Mouse (Mus musculus): ENCODE measurements around the gene Entpd1. TPM values are rescaled to one million over a fixed set of nuclear protein-coding genes. Genes with fewer than 3 reads are reported as not detected.

Entpd1 gene
- polyA plus RNA-seq, 1 experiment from 2014 or later: 7.6 TPM

GRCm38 (mm10) chr19:40650090-40650489 lies 37.9 kb downstream of the Entpd1 start:
- 54% methylated on average over 5 of the region's 5 CpGs for WGBS
- H3K36me3 ChIP-seq (ENCODE audit: control insufficient read depth, insufficient read depth, low read length): no peaks in the 10 kb centered on the region
- no peak overlapping the region; the same call in 1 of the 2 replicates for H3K27ac ChIP-seq (ENCODE audit: low read length)
- H3K9ac ChIP-seq (ENCODE audit: low read depth, low read length): no peak overlapping the region
- no peaks in the 10 kb centered on the region for H3K9me3 ChIP-seq (ENCODE audit: control insufficient read depth, low read length)
- no peak overlapping the region for H3K4me3 ChIP-seq (ENCODE audit: low read length)
- H3K4me1 ChIP-seq (ENCODE audit: control insufficient read depth, insufficient read depth, low read length): peaks cover 2% of the 10 kb centered on the region
- H3K27me3 ChIP-seq (replicated peaks; ENCODE audit: control insufficient read depth, insufficient read depth, low read length): no peaks in the 10 kb centered on the region
- H3K4me2 ChIP-seq (ENCODE audit: low read depth, low read length): no peak overlapping the region
- no peak for ATAC-seq

GRCm38 (mm10) chr19:40656207-40656606 lies 44.0 kb downstream of the Entpd1 start:
- no peak overlapping the region for H3K4me3 ChIP-seq (ENCODE audit: low read length)
- no peak overlapping the region for H3K9ac ChIP-seq (ENCODE audit: low read depth, low read length)
- no peak overlapping the region for H3K4me2 ChIP-seq (ENCODE audit: low read depth, low read length)
- no peaks in the 10 kb centered on the region for H3K9me3 ChIP-seq (ENCODE audit: control insufficient read depth, low read length)
- H3K4me1 ChIP-seq (ENCODE audit: control insufficient read depth, insufficient read depth, low read length): peaks cover 4% of the 10 kb centered on the region; the same call in 1 of the 2 replicates
- 90% methylated on average over 5 of the region's 5 CpGs for WGBS
- H3K36me3 ChIP-seq (ENCODE audit: control insufficient read depth, insufficient read depth, low read length): no peaks in the 10 kb centered on the region
- no peak overlapping the region for H3K27ac ChIP-seq (ENCODE audit: low read length)
- ATAC-seq: no peak
- H3K27me3 ChIP-seq (replicated peaks; ENCODE audit: control insufficient read depth, insufficient read depth, low read length): no peaks in the 10 kb centered on the region

- WGBS: 60% methylated on average over 6 of the region's 6 CpGs
- Histone ChIP-seq H3K9ac (ENCODE audit: low read depth, low read length) (no peak overlapping the region), H3K4me2 (ENCODE audit: low read depth, low read length) (no peak overlapping the region), H3K27me3 (replicated peaks; ENCODE audit: control insufficient read depth, insufficient read depth, low read length) (no peaks in the 10 kb centered on the region), H3K4me1 (ENCODE audit: control insufficient read depth, insufficient read depth, low read length) (peaks cover 4% of the 10 kb centered on the region; the same call in 1 of the 2 replicates), H3K36me3 (ENCODE audit: control insufficient read depth, insufficient read depth, low read length) (no peaks in the 10 kb centered on the region), H3K9me3 (ENCODE audit: control insufficient read depth, low read length) (no peaks in the 10 kb centered on the region), H3K27ac (ENCODE audit: low read length) (no peak overlapping the region), H3K4me3 (ENCODE audit: low read length) (no peak overlapping the region)
- ATAC-seq: no peak
Measured at GRCm38 (mm10) chr19:40658281-40658680, 46.1 kb downstream of the Entpd1 start.

DNA sequence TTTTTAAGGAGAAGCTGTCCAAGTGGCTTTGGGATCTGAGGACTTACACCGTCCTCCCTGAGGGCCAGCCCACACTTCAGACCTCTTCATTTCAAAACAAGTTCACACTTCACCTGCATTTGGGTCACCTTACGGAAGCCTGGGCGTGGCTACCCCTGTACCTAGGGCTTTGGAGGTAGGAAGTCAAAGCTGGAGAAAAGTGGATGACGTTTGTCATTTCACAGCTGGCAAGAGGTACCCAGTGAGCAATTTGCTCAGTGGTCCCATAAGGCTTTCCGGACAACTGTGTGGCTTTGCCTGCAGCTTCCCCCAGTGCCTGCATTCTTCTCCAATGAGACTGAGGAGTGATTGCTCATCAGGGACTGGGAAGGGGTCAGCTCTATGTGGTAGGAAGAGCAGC lies 46.8 kb downstream of the Entpd1 start:
- no peak for ATAC-seq
- no peaks in the 10 kb centered on the region for H3K9me3 ChIP-seq (ENCODE audit: control insufficient read depth, low read length)
- WGBS: 44% methylated on average over 5 of the region's 5 CpGs
- H3K4me3 ChIP-seq (ENCODE audit: low read length): no peak overlapping the region
- peaks cover 4% of the 10 kb centered on the region for H3K4me1 ChIP-seq (ENCODE audit: control insufficient read depth, insufficient read depth, low read length)
- no peak overlapping the region for H3K27ac ChIP-seq (ENCODE audit: low read length)
- H3K4me2 ChIP-seq (ENCODE audit: low read depth, low read length): no peak overlapping the region
- H3K9ac ChIP-seq (ENCODE audit: low read depth, low read length): no peak overlapping the region
- no peaks in the 10 kb centered on the region for H3K27me3 ChIP-seq (replicated peaks; ENCODE audit: control insufficient read depth, insufficient read depth, low read length)
- no peaks in the 10 kb centered on the region for H3K36me3 ChIP-seq (ENCODE audit: control insufficient read depth, insufficient read depth, low read length)

GRCm38 (mm10) chr19:40659651-40660478 lies 47.7 kb downstream of the Entpd1 start:
- Histone ChIP-seq H3K4me1 (ENCODE audit: control insufficient read depth, insufficient read depth, low read length) (peaks cover 4% of the 10 kb centered on the region), H3K4me3 (ENCODE audit: low read length) (peak overlapping the region; percentile 30), H3K4me2 (ENCODE audit: low read depth, low read length) (peak overlapping the region; percentile 46), H3K36me3 (ENCODE audit: control insufficient read depth, insufficient read depth, low read length) (no peaks in the 10 kb centered on the region), H3K9me3 (ENCODE audit: control insufficient read depth, low read length) (no peaks in the 10 kb centered on the region), H3K27me3 (replicated peaks; ENCODE audit: control insufficient read depth, insufficient read depth, low read length) (no peaks in the 10 kb centered on the region), H3K27ac (ENCODE audit: low read length) (peak overlapping the region; percentile 53), H3K9ac (ENCODE audit: low read depth, low read length) (peak overlapping the region; percentile 59)
- 7% methylated on average over 16 of the region's 16 CpGs for WGBS
- ATAC-seq: peak; percentile 26; the same call in 1 of the 2 replicates

DNA sequence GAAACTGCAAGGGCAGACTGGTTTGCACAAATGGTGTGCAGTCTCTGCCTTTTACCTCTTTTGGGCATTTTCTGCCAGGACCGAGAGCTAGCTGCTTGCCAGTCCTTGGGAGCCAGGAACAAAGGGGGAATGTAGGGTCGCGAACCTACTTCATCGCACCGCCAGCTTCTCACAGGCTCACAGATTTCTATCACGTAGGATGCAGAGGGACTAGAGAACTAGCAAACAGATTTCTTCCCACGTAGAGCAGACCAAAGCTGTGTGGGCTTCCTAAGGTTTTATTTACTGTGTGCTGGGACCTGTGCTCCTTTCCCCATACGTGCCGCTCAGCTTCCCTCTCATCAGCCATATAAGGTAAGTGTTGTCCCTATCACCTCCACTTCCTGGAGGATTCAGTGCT lies 48.3 kb downstream of the Entpd1 start:
- 21% methylated on average over 9 of the region's 9 CpGs for WGBS
- Histone ChIP-seq H3K9me3 (ENCODE audit: control insufficient read depth, low read length) (no peaks in the 10 kb centered on the region), H3K9ac (ENCODE audit: low read depth, low read length) (peak overlapping the region; percentile 59), H3K27ac (ENCODE audit: low read length) (peak overlapping the region; percentile 53), H3K4me2 (ENCODE audit: low read depth, low read length) (peak overlapping the region; percentile 46), H3K36me3 (ENCODE audit: control insufficient read depth, insufficient read depth, low read length) (no peaks in the 10 kb centered on the region), H3K4me1 (ENCODE audit: control insufficient read depth, insufficient read depth, low read length) (peaks cover 4% of the 10 kb centered on the region), H3K27me3 (replicated peaks; ENCODE audit: control insufficient read depth, insufficient read depth, low read length) (no peaks in the 10 kb centered on the region), H3K4me3 (ENCODE audit: low read length) (peak overlapping the region; percentile 30)
- no peak for ATAC-seq

DNA sequence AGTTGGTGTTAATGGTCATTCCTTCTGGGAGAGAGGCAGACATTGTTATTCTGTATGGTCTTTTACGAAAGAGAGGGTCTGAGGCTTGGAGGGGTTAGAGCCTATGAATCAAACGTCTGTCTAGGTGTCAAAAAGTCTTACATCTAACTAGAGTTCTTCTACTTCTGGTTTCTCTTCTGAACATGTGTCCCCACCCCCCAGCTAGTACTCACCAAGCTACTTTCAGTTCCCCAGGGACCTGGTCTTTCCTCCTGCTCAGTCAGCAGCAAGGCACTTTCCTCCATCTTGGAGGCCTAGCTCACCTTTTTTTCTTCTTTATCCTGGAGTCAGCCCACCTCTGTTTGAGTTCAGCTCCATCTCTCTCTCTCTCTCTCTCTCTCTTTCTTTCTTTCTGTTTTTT lies 48.9 kb downstream of the Entpd1 start:
- H3K9ac ChIP-seq (ENCODE audit: low read depth, low read length): no peak overlapping the region
- no peak overlapping the region; the same call in 1 of the 2 replicates for H3K27ac ChIP-seq (ENCODE audit: low read length)
- 84% methylated on average over 2 of the region's 2 CpGs for WGBS
- no peaks in the 10 kb centered on the region for H3K27me3 ChIP-seq (replicated peaks; ENCODE audit: control insufficient read depth, insufficient read depth, low read length)
- ATAC-seq: no peak
- peaks cover 4% of the 10 kb centered on the region for H3K4me1 ChIP-seq (ENCODE audit: control insufficient read depth, insufficient read depth, low read length)
- H3K36me3 ChIP-seq (ENCODE audit: control insufficient read depth, insufficient read depth, low read length): no peaks in the 10 kb centered on the region
- 0 out of 2 replicates have a peak overlapping the region, but pooled peaks have one; percentile 46 for H3K4me2 ChIP-seq (ENCODE audit: low read depth, low read length)
- no peak overlapping the region for H3K4me3 ChIP-seq (ENCODE audit: low read length)
- no peaks in the 10 kb centered on the region for H3K9me3 ChIP-seq (ENCODE audit: control insufficient read depth, low read length)

DNA sequence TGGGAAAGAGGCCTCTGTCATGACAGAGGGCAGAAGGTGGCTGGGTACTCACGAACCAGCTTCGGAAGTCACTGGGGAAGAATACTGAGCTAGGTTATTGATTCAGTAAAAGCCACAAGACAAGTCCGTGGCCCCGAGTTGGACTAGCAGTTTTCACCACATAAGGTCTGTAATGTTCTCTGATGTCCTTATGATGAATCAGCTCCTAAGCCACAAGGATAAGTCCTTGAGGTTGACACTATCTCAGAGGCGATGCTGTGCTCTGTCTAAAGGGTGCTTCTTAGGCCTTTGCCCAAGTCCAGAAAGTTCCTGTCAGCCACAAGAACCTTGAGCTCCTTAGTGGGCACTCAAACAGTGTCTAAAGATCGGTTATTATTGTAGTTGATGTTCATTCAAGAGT lies 49.7 kb downstream of the Entpd1 start:
- peaks cover 4% of the 10 kb centered on the region for H3K4me1 ChIP-seq (ENCODE audit: control insufficient read depth, insufficient read depth, low read length)
- no peak for ATAC-seq
- H3K9me3 ChIP-seq (ENCODE audit: control insufficient read depth, low read length): no peaks in the 10 kb centered on the region
- H3K27ac ChIP-seq (ENCODE audit: low read length): no peak overlapping the region
- H3K4me2 ChIP-seq (ENCODE audit: low read depth, low read length): no peak overlapping the region
- H3K4me3 ChIP-seq (ENCODE audit: low read length): no peak overlapping the region
- no peak overlapping the region for H3K9ac ChIP-seq (ENCODE audit: low read depth, low read length)
- no peaks in the 10 kb centered on the region for H3K36me3 ChIP-seq (ENCODE audit: control insufficient read depth, insufficient read depth, low read length)
- H3K27me3 ChIP-seq (replicated peaks; ENCODE audit: control insufficient read depth, insufficient read depth, low read length): no peaks in the 10 kb centered on the region
- 92% methylated on average over 6 of the region's 6 CpGs for WGBS

GRCm38 (mm10) chr19:40662727-40663126 lies 50.6 kb downstream of the Entpd1 start:
- H3K4me2 ChIP-seq (ENCODE audit: low read depth, low read length): no peak overlapping the region
- no peak overlapping the region for H3K9ac ChIP-seq (ENCODE audit: low read depth, low read length)
- 0 out of 2 replicates have a peak, but pooled peaks have one; percentile 50 for ATAC-seq
- H3K27ac ChIP-seq (ENCODE audit: low read length): no peak overlapping the region
- H3K27me3 ChIP-seq (replicated peaks; ENCODE audit: control insufficient read depth, insufficient read depth, low read length): no peaks in the 10 kb centered on the region
- peaks cover 4% of the 10 kb centered on the region for H3K4me1 ChIP-seq (ENCODE audit: control insufficient read depth, insufficient read depth, low read length)
- no peaks in the 10 kb centered on the region for H3K9me3 ChIP-seq (ENCODE audit: control insufficient read depth, low read length)
- no peaks in the 10 kb centered on the region for H3K36me3 ChIP-seq (ENCODE audit: control insufficient read depth, insufficient read depth, low read length)
- no peak overlapping the region for H3K4me3 ChIP-seq (ENCODE audit: low read length)
- 59% methylated on average over 2 of the region's 2 CpGs for WGBS

Data from intestine, embryonic 16.5 days (tissue).